8 mouse cellular contexts compared by ENCODE assay signal in genomic region chr2:67565480-67566331, GRCm38 (mm10). TPM values are rescaled to one million over a fixed set of nuclear protein-coding genes. Genes with fewer than 3 reads are reported as not detected.
DNase-seq lines count a peak whose midpoint lies in the region; ATAC-seq lines count a peak whose summit lies in the region.

Gene B3galt1, plus strand, starts transcription at chr2:67565871.

- H3K4me3 ChIP-seq in hindbrain, embryonic 14.5 days (replicated peaks; ENCODE audit: low read length): peak within 1 kb of the TSS; percentile 65
- H3K4me3 ChIP-seq in lung, embryonic 16.5 days (ENCODE audit: low read length): peak within 1 kb of the TSS; percentile 66

- DNase-seq in cerebellum, postnatal 36 days: peak; percentile 90 to 93
- DNase-seq in gastrocnemius, adult 18-20 months (ENCODE audit: low spot score): peak; percentile 79
- peak; percentile 90 for DNase-seq in hindbrain, embryonic 14.5 days (ENCODE audit: low spot score)
- DNase-seq in layer of hippocampus, postnatal 14 days (ENCODE audit: low spot score in 2 of 2): peak; percentile 91 to 95
- DNase-seq in retina, embryonic 14.5 days (ENCODE audit: low spot score): peak; percentile 91
- DNase-seq in urinary bladder, postnatal 10 days (ENCODE audit: low spot score): peak; percentile 26

- H3K4me2 ChIP-seq in hindbrain, embryonic 14.5 days (replicated peaks): peak within 1 kb of the TSS; percentile 83
- H3K4me2 ChIP-seq in lung, embryonic 16.5 days (ENCODE audit: low read depth, low read length): peak within 1 kb of the TSS; percentile 94

- peak; percentile 82 for ATAC-seq in activated CD4-positive, CD25-positive, alpha-beta regulatory T cell, adult 4 months
- peak; percentile 98 for ATAC-seq in hindbrain, embryonic 14.5 days (ENCODE audit: low FRiP score)
- peak; percentile 98 for ATAC-seq in lung, embryonic 16.5 days (ENCODE audit: low read depth)

- no peaks in the 10 kb centered on the region for H3K27me3 ChIP-seq in hindbrain, embryonic 14.5 days (ENCODE audit: control insufficient read depth, insufficient read depth, low read length)
- H3K27me3 ChIP-seq in lung, embryonic 16.5 days (ENCODE audit: control insufficient read depth, insufficient read depth, low read depth, low read length): peaks cover 12% of the 10 kb centered on the region

- under 1% methylated on average over 83 of the region's 83 CpGs for WGBS in hindbrain, embryonic 14.5 days
- under 1% methylated on average over 82 of the region's 83 CpGs for WGBS in lung, embryonic 16.5 days

- no peaks in the 10 kb centered on the region for H3K9me3 ChIP-seq in hindbrain, embryonic 14.5 days (ENCODE audit: control insufficient read depth, low read length)
- no peaks in the 10 kb centered on the region for H3K9me3 ChIP-seq in lung, embryonic 16.5 days (ENCODE audit: control insufficient read depth, low read length)

- peak within 1 kb of the TSS; percentile 83 for H3K9ac ChIP-seq in hindbrain, embryonic 14.5 days
- H3K9ac ChIP-seq in lung, embryonic 16.5 days (ENCODE audit: low read length): peak within 1 kb of the TSS; percentile 45

- H3K4me1 ChIP-seq in hindbrain, embryonic 14.5 days (replicated peaks; ENCODE audit: control insufficient read depth, insufficient read depth, low read length): peaks cover 12% of the 10 kb centered on the region
- peaks cover 11% of the 10 kb centered on the region for H3K4me1 ChIP-seq in lung, embryonic 16.5 days (replicated peaks; ENCODE audit: control insufficient read depth, insufficient read depth, low read length)

- H3K36me3 ChIP-seq in hindbrain, embryonic 14.5 days (replicated peaks; ENCODE audit: control insufficient read depth, insufficient read depth): no peaks in the 10 kb centered on the region
- no peaks in the 10 kb centered on the region for H3K36me3 ChIP-seq in lung, embryonic 16.5 days (ENCODE audit: control insufficient read depth, insufficient read depth, low read length)

- H3K27ac ChIP-seq in hindbrain, embryonic 14.5 days: peak within 1 kb of the TSS; percentile 98
- no peak within 1 kb of the TSS for H3K27ac ChIP-seq in lung, embryonic 16.5 days (ENCODE audit: low read length)

RNA-seq across cellular contexts. Expression of gene B3galt1, which starts in this region (rescaled TPM):
- under 1 TPM; 0.09 to 0.15 TPM for polyA plus RNA-seq in activated CD4-positive, CD25-positive, alpha-beta regulatory T cell, adult 4 months (2017; shearing (Covaris generic))
- 1 to 10 TPM; 3.6 to 4.3 TPM for total RNA-seq in gastrocnemius, adult 18-20 months (2021)
- 72.2 and 84.5 TPM in 2 replicates for polyA plus RNA-seq in hindbrain, embryonic 14.5 days (2014; fragmentation: Nextera tagmentation; extraction: Ambion mirVana)
- 10 to 100 TPM; 85.3 to 88.1 TPM for total RNA-seq in layer of hippocampus, postnatal 14 days (2021)
- polyA plus RNA-seq in lung, embryonic 16.5 days (2015; fragmentation: Nextera tagmentation; extraction: Ambion mirVana): 2.0 and 2.1 TPM in 2 replicates

Comparison
In these comparisons a context has a peak if more than half of its experiments do, and no peak if none do; other contexts are left out.
1. RNA of gene B3galt1 (total RNA-seq): 85.3 to 88.1 TPM in layer of hippocampus, postnatal 14 days; 3.6 to 4.3 TPM in gastrocnemius, adult 18-20 months; every median in the first group is over 10 times any median in the second.
2. RNA of gene B3galt1 (polyA plus RNA-seq): 72.2 to 84.5 TPM in hindbrain, embryonic 14.5 days; 2.0 to 2.1 TPM in lung, embryonic 16.5 days and 0.09 to 0.15 TPM in activated CD4-positive, CD25-positive, alpha-beta regulatory T cell, adult 4 months; every median in the first group is over 10 times any median in the second.
3. Peak in ATAC-seq in activated CD4-positive, CD25-positive, alpha-beta regulatory T cell, adult 4 months; RNA of the gene not detected or under 1 TPM.
4. DNase-seq: peak in every context shown above with its lines; median percentile 93 in layer of hippocampus, postnatal 14 days; 92 in cerebellum, postnatal 36 days; 91 in retina, embryonic 14.5 days; 90 in hindbrain, embryonic 14.5 days; 79 in gastrocnemius, adult 18-20 months; 26 in urinary bladder, postnatal 10 days.
5. Peak in every context shown above with its lines, with median percentiles within 50 percentile points of each other: ATAC-seq.